Mouse (Mus musculus): ENCODE measurements at regions not wholly inside any gene's neighbourhood (a gene's known extent, or its start where the extent isn't known, plus 50 kb on each side); places are given as distances from the start of the nearest gene placed in this dataset.
A peak's percentile ranks its signal among the peaks of the same experiment; 100 is the strongest.

DNA sequence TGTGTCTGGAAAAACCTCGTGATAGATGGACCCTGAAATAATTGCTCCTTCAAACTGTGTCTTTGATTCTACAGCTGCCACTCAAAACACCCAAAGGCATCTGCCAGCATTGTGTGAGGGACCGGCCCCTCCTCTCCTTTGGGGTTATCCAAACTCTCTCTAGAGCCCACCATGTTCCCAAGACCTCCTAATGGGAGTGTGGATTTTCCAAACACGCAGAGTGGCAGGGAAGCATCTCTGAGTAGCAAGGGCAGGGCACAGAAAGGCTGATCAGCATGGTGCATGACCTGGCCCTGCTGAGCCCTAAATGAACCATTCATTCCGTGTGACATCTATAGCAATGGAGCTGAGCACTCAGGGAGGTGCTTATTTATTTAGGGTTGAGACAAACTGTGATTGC, 186.1 kb upstream of the Ctnna2 start:
- H3K4me2 ChIP-seq (replicated peaks), result no peak overlapping the region
- H3K4me1 ChIP-seq, result peaks cover 8% of the 10 kb centered on the region; the same call in 1 of the 2 replicates
- no peak overlapping the region for H3K9ac ChIP-seq
- WGBS, result 11% methylated on average over 4 of the region's 4 CpGs
- H3K27ac ChIP-seq, result no peak overlapping the region
- H3K27me3 ChIP-seq (replicated peaks), result no peaks in the 10 kb centered on the region
- no peaks in the 10 kb centered on the region for H3K36me3 ChIP-seq
- H3K4me3 ChIP-seq, result no peak overlapping the region
- no peaks in the 10 kb centered on the region for H3K9me3 ChIP-seq
- peak; percentile 65 for ATAC-seq (ENCODE audit: low FRiP score, low read depth)

All from neural tube, embryonic 12.5 days (tissue).